Mouse (Mus musculus) ES-Bruce4 (cell line): Measurements from ENCODE around the gene Cdc42ep2. TPM values are rescaled to one million over a fixed set of nuclear protein-coding genes. Genes with fewer than 3 reads are reported as not detected.

Experiments
- H3K27ac ChIP-seq: 2 replicates; pipeline ENCODE4 v1.5.1; 2012; ENCODE audit warnings: low read length, inconsistent platforms; ENCODE audit not compliant: insufficient read depth
- H3K27me3 ChIP-seq: 2 replicates; pipeline ENCODE4 v1.6.1; 2012; ENCODE audit warnings: mild to moderate bottlenecking, low read length, inconsistent platforms; ENCODE audit not compliant: control insufficient read depth, poor library complexity, insufficient read depth, severe bottlenecking
- H3K36me3 ChIP-seq: 2 replicates; pipeline ENCODE4 v1.6.1; 2012; ENCODE audit warnings: inconsistent platforms, mild to moderate bottlenecking, low read length, moderate library complexity; ENCODE audit not compliant: control insufficient read depth, poor library complexity, insufficient read depth, severe bottlenecking
- H3K4me1 ChIP-seq: one replicate; pipeline ENCODE4 v1.8.1; 2011; ENCODE audit warnings: low read length; ENCODE audit not compliant: control insufficient read depth, insufficient read depth
- H3K4me3 ChIP-seq: 2 replicates; pipeline ENCODE4 v1.5.1; 2011; ENCODE audit warnings: low read depth, mild to moderate bottlenecking, low read length
- H3K9ac ChIP-seq: 2 replicates; pipeline ENCODE4 v1.6.1; 2012; ENCODE audit warnings: low read depth, mild to moderate bottlenecking, inconsistent platforms; ENCODE audit not compliant: poor library complexity, severe bottlenecking
- H3K9me3 ChIP-seq: replicated peaks from 2 replicates; pipeline ENCODE4 v1.6.1; 2012; ENCODE audit warnings: mild to moderate bottlenecking, low read length, inconsistent platforms; ENCODE audit not compliant: control insufficient read depth, poor library complexity, insufficient read depth, severe bottlenecking
- CTCF ChIP-seq: IDR thresholded peaks from one replicate; pipeline ENCODE4 v1.8.1; 2011; ENCODE audit warnings: low read depth, low read length
- EP300 ChIP-seq: IDR thresholded peaks from 2 replicates; pipeline ENCODE4 v1.6.1; 2011; ENCODE audit warnings: low read depth, low read length; ENCODE audit not compliant: insufficient read depth
- POLR2A ChIP-seq: IDR thresholded peaks from one replicate; pipeline ENCODE4 v1.8.1; 2011; ENCODE audit warnings: low read length; ENCODE audit not compliant: insufficient read depth
- polyA plus RNA-seq: library from polyadenylated mRNA; stranded (reverse); fragments of >200 nt; gene quantifications from 2 replicates; pipeline ENCODE4 v1.2.4, GENCODE M21; 2011; ENCODE audit warnings: low read depth; ENCODE audit not compliant: missing spikeins, insufficient read depth, insufficient read length

The Cdc42ep2 gene
- polyA plus RNA-seq, 1 experiment: 0.93 TPM

DNA sequence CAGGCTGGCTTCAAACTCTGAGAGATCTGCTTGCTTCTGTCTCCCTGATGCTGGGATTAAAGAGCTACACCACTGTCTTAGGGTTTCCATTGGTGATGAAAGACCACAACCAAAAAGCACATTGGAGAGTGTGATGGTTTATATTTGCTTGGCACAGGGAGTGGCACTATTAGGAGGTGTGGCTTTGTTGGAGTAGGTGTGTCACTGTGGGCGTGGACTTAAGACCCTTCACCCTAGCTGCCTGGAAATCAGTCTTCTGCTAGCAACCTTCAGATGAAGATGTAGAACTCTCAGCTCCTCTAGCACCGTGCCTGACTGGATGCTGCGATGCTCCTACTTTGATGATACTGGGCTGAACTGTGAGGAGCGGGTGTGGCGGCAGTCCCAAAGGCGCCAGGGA lies 13.9 kb upstream of the Cdc42ep2 start:
- H3K27me3 ChIP-seq: no peaks in the 10 kb centered on the region
- no peaks in the 10 kb centered on the region for H3K4me1 ChIP-seq
- no peak overlapping the region for H3K9ac ChIP-seq
- TF ChIP-seq CTCF: no peak
- no peak for TF ChIP-seq POLR2A
- no peak for TF ChIP-seq EP300
- H3K9me3 ChIP-seq: no peaks in the 10 kb centered on the region
- peaks cover 16% of the 10 kb centered on the region for H3K36me3 ChIP-seq
- H3K4me3 ChIP-seq: no peak overlapping the region
- H3K27ac ChIP-seq: no peak overlapping the region

DNA sequence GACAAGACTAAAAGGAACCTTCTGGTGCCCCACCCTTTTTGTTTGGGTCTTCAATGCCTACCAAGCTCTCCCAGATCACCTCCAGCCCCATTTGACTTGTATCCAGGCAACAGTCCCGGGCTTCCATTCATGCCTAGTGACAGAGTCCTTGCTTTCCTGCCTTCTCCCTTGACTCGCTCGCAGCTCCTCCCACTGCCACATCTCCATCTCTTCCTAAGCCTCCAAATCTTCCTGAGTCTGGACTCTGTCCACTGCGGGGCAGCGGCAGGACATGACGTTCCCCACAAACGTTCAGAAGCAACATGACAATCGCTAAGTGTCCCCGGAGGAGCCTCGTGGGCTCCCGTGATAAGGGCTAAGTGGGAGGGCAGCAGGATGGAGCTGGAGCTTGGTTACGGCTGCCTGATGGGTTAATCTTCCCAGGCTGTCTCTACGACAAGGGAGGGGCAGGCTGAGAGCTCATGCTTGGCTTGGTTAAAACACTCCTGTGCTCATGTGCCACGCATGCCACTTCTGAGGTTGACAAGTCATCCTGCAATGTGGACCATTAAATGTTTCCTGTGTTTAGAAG lies 13.3 kb upstream of the Cdc42ep2 start:
- peaks cover 10% of the 10 kb centered on the region for H3K36me3 ChIP-seq
- H3K27ac ChIP-seq: no peak overlapping the region
- H3K9me3 ChIP-seq: no peaks in the 10 kb centered on the region
- no peaks in the 10 kb centered on the region for H3K4me1 ChIP-seq
- H3K27me3 ChIP-seq: no peaks in the 10 kb centered on the region
- no peak overlapping the region for H3K9ac ChIP-seq
- H3K4me3 ChIP-seq: no peak overlapping the region
- TF ChIP-seq EP300 (no peak), CTCF (no peak), POLR2A (no peak)

DNA sequence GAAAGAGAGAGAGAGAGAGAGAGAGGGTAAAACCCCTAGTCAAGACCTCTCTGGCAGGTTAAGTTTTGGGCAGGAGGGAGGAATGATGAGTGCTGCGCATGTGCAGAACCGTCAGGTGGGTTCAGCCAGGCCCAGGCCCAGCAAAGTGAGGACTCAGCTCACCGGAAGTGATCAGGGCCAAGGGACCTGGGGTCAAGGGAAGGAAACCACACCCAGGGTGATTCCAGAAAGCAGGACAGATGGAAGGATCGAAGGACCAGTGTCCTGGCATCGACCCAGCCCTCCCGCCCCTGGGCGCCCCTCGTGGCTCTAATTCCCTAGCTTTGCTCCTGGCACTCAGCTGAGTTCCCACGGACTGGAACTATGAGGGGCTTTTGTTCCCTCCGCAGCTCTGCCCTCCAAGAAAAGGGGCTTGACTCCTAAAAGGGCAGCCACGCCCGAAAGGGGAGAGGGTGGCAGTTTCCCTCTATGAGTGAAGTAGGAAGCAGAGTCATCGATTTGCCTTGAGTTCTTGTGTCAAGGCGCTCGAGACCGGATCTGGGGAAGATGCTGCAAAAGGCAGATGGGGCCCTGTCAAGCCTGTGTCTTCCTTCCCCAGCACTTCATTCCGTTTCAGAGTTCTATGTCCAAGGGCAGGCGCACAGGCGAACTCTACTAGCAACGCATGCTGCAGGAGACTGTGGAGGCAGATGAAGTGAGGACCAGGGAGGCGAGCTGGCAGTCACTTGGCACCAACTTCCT lies 12.6 kb upstream of the Cdc42ep2 start:
- Histone ChIP-seq H3K27me3 (no peaks in the 10 kb centered on the region), H3K4me1 (no peaks in the 10 kb centered on the region), H3K4me3 (no peak overlapping the region), H3K36me3 (peaks cover 8% of the 10 kb centered on the region), H3K9me3 (no peaks in the 10 kb centered on the region), H3K27ac (no peak overlapping the region), H3K9ac (no peak overlapping the region)
- TF ChIP-seq EP300 (no peak), POLR2A (no peak), CTCF (no peak)

DNA sequence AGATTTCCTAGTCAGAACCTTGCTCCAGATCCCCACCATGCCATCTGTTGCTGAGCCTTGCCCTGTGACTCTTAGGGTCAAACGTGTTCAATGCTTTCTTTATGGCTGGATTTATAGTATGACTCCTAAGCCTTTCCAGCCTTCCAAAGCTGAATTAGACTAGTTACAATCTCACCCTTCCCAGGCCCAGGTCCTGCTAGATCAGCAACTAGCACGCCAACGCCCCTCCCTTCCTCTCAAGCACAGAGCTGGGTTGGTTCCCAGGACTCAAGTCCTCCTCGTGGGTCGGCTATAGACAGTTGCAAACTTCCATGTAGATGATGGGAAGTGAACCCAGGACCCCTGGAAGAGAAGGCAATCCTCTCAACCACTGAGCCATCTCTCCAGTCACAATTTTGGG lies 11.1 kb upstream of the Cdc42ep2 start:
- H3K9ac ChIP-seq: no peak overlapping the region
- no peaks in the 10 kb centered on the region for H3K27me3 ChIP-seq
- TF ChIP-seq POLR2A (no peak), CTCF (no peak), EP300 (no peak)
- no peaks in the 10 kb centered on the region for H3K4me1 ChIP-seq
- H3K36me3 ChIP-seq: no peaks in the 10 kb centered on the region
- no peaks in the 10 kb centered on the region for H3K9me3 ChIP-seq
- H3K27ac ChIP-seq: no peak overlapping the region
- no peak overlapping the region for H3K4me3 ChIP-seq

DNA sequence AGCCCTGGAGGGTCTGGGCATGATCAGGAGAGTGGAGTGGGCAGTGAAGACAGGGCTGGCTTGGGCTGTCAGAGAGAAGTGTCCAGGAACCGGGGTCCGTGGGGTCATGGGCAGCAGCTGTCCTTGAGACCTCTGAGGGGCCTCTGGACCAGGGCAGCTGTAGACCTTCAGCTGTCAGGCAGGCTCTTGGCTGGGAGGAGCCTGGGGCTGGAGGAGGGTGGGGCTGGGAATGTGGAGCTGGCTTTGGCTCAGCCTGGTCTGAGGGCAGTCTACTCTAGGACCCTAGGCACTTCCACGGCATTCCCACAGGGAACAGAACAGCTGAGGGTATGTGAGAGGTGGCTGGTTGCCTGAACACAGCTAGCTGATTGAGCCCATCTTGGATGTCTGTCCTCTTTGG lies 10.7 kb upstream of the Cdc42ep2 start:
- no peak overlapping the region for H3K4me3 ChIP-seq
- no peak overlapping the region for H3K27ac ChIP-seq
- H3K4me1 ChIP-seq: no peaks in the 10 kb centered on the region
- H3K9ac ChIP-seq: no peak overlapping the region
- no peaks in the 10 kb centered on the region for H3K36me3 ChIP-seq
- H3K9me3 ChIP-seq: no peaks in the 10 kb centered on the region
- H3K27me3 ChIP-seq: no peaks in the 10 kb centered on the region
- TF ChIP-seq POLR2A (no peak), EP300 (no peak), CTCF (no peak)

DNA sequence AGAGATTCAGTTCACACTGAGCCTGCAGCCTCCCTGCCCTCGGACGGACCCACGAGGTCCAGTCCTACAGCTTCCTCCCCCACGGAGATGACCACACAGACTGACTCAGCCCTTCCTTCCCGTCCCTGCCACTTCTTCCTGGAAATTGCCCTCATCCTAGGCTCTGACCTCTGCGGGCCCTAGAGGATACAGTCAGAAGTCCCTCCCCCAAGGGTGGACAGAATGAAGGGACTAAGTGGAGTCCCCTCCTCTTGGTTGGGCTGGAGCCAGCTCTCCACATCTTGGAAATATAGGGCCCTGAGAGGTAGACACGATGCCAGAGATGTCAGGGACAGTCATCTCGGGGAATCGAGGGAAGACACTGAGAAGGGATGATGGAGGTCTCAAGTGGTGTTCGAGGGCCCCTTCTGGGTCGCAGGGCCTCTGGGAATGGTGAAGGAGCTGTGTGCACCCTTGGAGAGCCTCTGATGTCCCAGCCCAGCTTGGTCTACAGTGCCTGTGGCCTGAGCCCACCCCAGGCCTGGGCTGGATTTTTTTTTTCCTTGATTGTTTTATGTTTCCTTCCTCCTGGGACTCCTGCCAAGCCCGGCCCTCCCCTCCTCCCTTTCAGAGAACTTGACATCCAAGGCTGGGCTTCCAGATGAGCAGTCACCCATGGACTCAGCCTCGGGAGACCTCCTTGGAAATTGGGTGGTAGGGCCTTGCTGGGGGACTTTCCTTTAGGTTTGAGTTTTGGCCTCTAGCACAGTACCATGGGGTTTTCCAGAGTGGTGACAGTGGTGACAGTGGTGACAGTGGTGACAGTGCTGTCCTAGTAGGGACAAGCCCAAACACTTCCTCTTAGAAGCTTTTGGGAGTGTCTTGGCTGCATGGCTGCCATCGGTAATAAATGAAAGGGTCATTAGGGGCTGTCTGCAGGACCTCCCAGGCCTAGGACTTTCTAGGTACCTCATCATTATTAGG lies 5.3 kb upstream of the Cdc42ep2 start:
- no peak overlapping the region for H3K9ac ChIP-seq
- H3K4me3 ChIP-seq: no peak overlapping the region
- no peaks in the 10 kb centered on the region for H3K9me3 ChIP-seq
- no peak for TF ChIP-seq POLR2A
- no peak for TF ChIP-seq CTCF
- no peak for TF ChIP-seq EP300
- peaks cover 2% of the 10 kb centered on the region for H3K4me1 ChIP-seq
- H3K27ac ChIP-seq: no peak overlapping the region
- no peaks in the 10 kb centered on the region for H3K27me3 ChIP-seq
- H3K36me3 ChIP-seq: no peaks in the 10 kb centered on the region
